In the genomic region with DNA sequence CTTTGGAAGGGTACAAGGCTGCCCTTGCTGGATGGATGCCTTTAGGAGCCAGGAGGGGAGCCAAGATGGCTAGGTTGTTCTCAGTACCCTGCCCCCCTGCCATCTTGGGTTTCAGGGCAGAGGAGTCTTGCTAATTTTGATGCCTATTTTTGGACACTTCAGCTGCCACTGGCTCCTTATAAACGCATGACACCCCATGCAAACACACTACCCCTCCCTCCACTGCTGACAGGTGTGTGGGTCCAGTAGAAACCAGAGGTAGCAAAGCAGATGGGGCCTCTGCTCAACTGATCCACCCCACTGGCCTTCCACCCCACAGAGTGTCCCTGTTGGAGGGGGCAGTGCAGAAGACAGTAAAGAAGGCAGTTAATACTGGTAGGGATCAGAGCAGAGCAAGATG, we compare ENCODE assay signal across 23 mouse cellular contexts. TPM values are rescaled to one million over a fixed set of nuclear protein-coding genes. Genes with fewer than 3 reads are reported as not detected.
A peak's percentile ranks its signal among the peaks of the same experiment; 100 is the strongest.
DNase-seq lines count a peak whose midpoint lies in the region; ATAC-seq and TF ChIP-seq lines count a peak whose summit lies in the region.
"Had no signal": no experiment of that assay in that cellular context is flagged by ENCODE, and none has a peak within 500 bp of the region (broad histone marks: within the 10 kb centered on the region; RNA-seq: fewer than 3 reads in every experiment).

No protein-coding gene starts in this region.

- no peak for DNase-seq in heart, adult 8-10 months (ENCODE audit: low spot score)
- DNase-seq in kidney, adult 8-10 months, result no peak
- DNase-seq in gastrocnemius, postnatal 10 days, result peak; percentile 66
- no peak for DNase-seq in thymus, adult 2 months
- DNase-seq in frontal cortex, postnatal 36 days (ENCODE audit: low spot score in 2 of 2), result no peak
- DNase-seq: adrenal gland, postnatal 25 days; cerebellum, adult 18-20 months; kidney, postnatal 10 days; layer of hippocampus, adult 9-11 months; lung, adult 2 months; lung, postnatal 36 days; thymus, postnatal 25 days had no signal

- peaks cover 24% of the 10 kb centered on the region for H3K4me1 ChIP-seq in heart, embryonic 12.5 days (replicated peaks)
- peaks cover 32% of the 10 kb centered on the region for H3K4me1 ChIP-seq in kidney, embryonic 15.5 days
- no peaks in the 10 kb centered on the region for H3K4me1 ChIP-seq in thymus, adult 2 months (replicated peaks; ENCODE audit: control insufficient read depth, insufficient read depth, low read length)
- H3K4me1 ChIP-seq: forebrain, embryonic 12.5 days; neural tube, embryonic 13.5 days had no signal

- H3K9ac ChIP-seq in heart, embryonic 12.5 days, result no peak overlapping the region; the same call in 1 of the 2 replicates
- no peak overlapping the region; the same call in 1 of the 2 replicates for H3K9ac ChIP-seq in kidney, embryonic 15.5 days
- H3K9ac ChIP-seq: forebrain, embryonic 12.5 days; hindbrain, embryonic 14.5 days; intestine, embryonic 15.5 days; neural tube, embryonic 13.5 days had no signal

- no peak overlapping the region for H3K4me3 ChIP-seq in heart, embryonic 12.5 days
- H3K4me3 ChIP-seq in kidney, embryonic 15.5 days (replicated peaks), result no peak overlapping the region
- H3K4me3 ChIP-seq in myocyte, result peak overlapping the region; percentile 32
- no peak overlapping the region for H3K4me3 ChIP-seq in thymus, adult 2 months (ENCODE audit: control insufficient read depth, insufficient read depth, low read length)
- H3K4me3 ChIP-seq: forebrain, embryonic 12.5 days; intestine, embryonic 15.5 days; midbrain, embryonic 10.5 days; neural tube, embryonic 13.5 days had no signal

- ATAC-seq in heart, embryonic 12.5 days (ENCODE audit: insufficient number of reproducible peaks, low FRiP score), result no peak
- ATAC-seq in kidney, embryonic 15.5 days (replicated peaks; ENCODE audit: low FRiP score), result no peak
- ATAC-seq: activated CD4-positive, CD25-positive, alpha-beta regulatory T cell, adult 4 months; intestine, embryonic 15.5 days; Patski had no signal

- no peak overlapping the region for H3K4me2 ChIP-seq in heart, embryonic 12.5 days
- no peak overlapping the region for H3K4me2 ChIP-seq in kidney, embryonic 15.5 days
- H3K4me2 ChIP-seq in myocyte (ENCODE audit: low read depth), result peak overlapping the region; percentile 88
- H3K4me2 ChIP-seq: forebrain, embryonic 12.5 days; hindbrain, embryonic 14.5 days; intestine, embryonic 15.5 days; liver, embryonic 11.5 days; neural tube, embryonic 13.5 days had no signal

- peak; percentile 57 for TF ChIP-seq POLR2A in myocyte (IDR thresholded peaks at IDR 0.05; ENCODE audit: insufficient read length, low read depth)
- no peak for TF ChIP-seq POLR2A in thymus, adult 2 months (IDR thresholded peaks at IDR 0.05; ENCODE audit: control insufficient read depth, extremely low read depth, insufficient read depth, low read length, poor library complexity)

- WGBS in heart, embryonic 12.5 days, result 68% methylated on average over 1 of the region's 1 CpGs
- 81% methylated on average over 1 of the region's 1 CpGs for WGBS in kidney, embryonic 15.5 days
- 59% methylated on average over 1 of the region's 1 CpGs for WGBS in thymus, adult 2 months

- H3K9me3 ChIP-seq in heart, embryonic 12.5 days (replicated peaks), result no peaks in the 10 kb centered on the region
- H3K9me3 ChIP-seq in kidney, embryonic 15.5 days (replicated peaks), result no peaks in the 10 kb centered on the region
- H3K9me3 ChIP-seq: forebrain, embryonic 12.5 days; intestine, embryonic 15.5 days; midbrain, embryonic 10.5 days; neural tube, embryonic 13.5 days had no signal

- TF ChIP-seq CTCF in thymus, adult 2 months (IDR thresholded peaks at IDR 0.05; ENCODE audit: borderline replicate concordance, control insufficient read depth, extremely low read depth, insufficient read depth, low read length, poor library complexity), result no peak

- H3ac ChIP-seq in myocyte (ENCODE audit: control insufficient read depth, insufficient read length), result no peak overlapping the region

- 0 out of 2 replicates have a peak, but pooled peaks cover 6% of the 10 kb centered on the region for H3K36me3 ChIP-seq in heart, embryonic 12.5 days
- H3K36me3 ChIP-seq in kidney, embryonic 15.5 days, result peaks cover 10% of the 10 kb centered on the region; the same call in 1 of the 2 replicates
- H3K36me3 ChIP-seq in myocyte (ENCODE audit: control insufficient read depth, insufficient read depth), result peaks cover 19% of the 10 kb centered on the region
- H3K36me3 ChIP-seq in thymus, adult 2 months (ENCODE audit: control insufficient read depth, insufficient read depth, low read length), result no peaks in the 10 kb centered on the region
- H3K36me3 ChIP-seq: forebrain, embryonic 12.5 days; intestine, embryonic 15.5 days; midbrain, embryonic 10.5 days; neural tube, embryonic 13.5 days had no signal

- H3K27me3 ChIP-seq in heart, embryonic 12.5 days (replicated peaks), result no peaks in the 10 kb centered on the region
- no peaks in the 10 kb centered on the region for H3K27me3 ChIP-seq in kidney, embryonic 15.5 days
- H3K27me3 ChIP-seq in myocyte (ENCODE audit: control insufficient read depth, insufficient read depth, insufficient read length), result no peaks in the 10 kb centered on the region
- no peaks in the 10 kb centered on the region for H3K27me3 ChIP-seq in thymus, adult 2 months (ENCODE audit: control insufficient read depth, insufficient read depth, low read length)
- H3K27me3 ChIP-seq: forebrain, embryonic 12.5 days; intestine, embryonic 15.5 days; Patski had no signal

- H3K27ac ChIP-seq in heart, embryonic 12.5 days (ENCODE audit: poor library complexity, severe bottlenecking), result peak overlapping the region; percentile 53
- peak overlapping the region; percentile 49; the same call in 1 of the 2 replicates for H3K27ac ChIP-seq in kidney, embryonic 15.5 days
- H3K27ac ChIP-seq in thymus, adult 2 months (ENCODE audit: control insufficient read depth, insufficient read depth, low read length), result no peak overlapping the region
- H3K27ac ChIP-seq: forebrain, embryonic 12.5 days; hindbrain, embryonic 14.5 days; neural tube, embryonic 13.5 days had no signal

- H3K79me2 ChIP-seq in myocyte (ENCODE audit: control insufficient read depth, insufficient read depth), result peaks cover 10% of the 10 kb centered on the region

TF ChIP-seq in myocyte, 11 proteins besides CTCF, POLR2A, EP300 and RAD21:
- TF ChIP-seq CEBPB (IDR thresholded peaks at IDR 0.05; ENCODE audit: insufficient read depth, poor library complexity, severe bottlenecking) (no peak), E2F4 (IDR thresholded peaks at IDR 0.05; ENCODE audit: insufficient read depth) (no peak), POLR2AphosphoS2 (IDR thresholded peaks at IDR 0.05; ENCODE audit: insufficient read length, low read depth) (peak; percentile 75), SRF (IDR thresholded peaks at IDR 0.05; ENCODE audit: control insufficient read depth, insufficient read length, low read depth) (peak; percentile 70), MYOD1 (IDR thresholded peaks at IDR 0.05; ENCODE audit: control insufficient read depth in 1 of 3, insufficient read length in 2 of 3, low read depth in 2 of 3) (peak; percentile 95 to 97 (median 97)), MYOG (IDR thresholded peaks at IDR 0.05; ENCODE audit: control insufficient read depth in 1 of 3, insufficient read depth in 1 of 3, insufficient read length in 2 of 3, low read depth in 2 of 3) (peak; percentile 89 to 99 (median 98)), TCF3 (IDR thresholded peaks at IDR 0.05; ENCODE audit: insufficient read length, low read depth) (peak; percentile 37), REST (IDR thresholded peaks at IDR 0.05; ENCODE audit: insufficient read depth, insufficient read length) (no peak), TCF12 (IDR thresholded peaks at IDR 0.05; ENCODE audit: insufficient read depth, poor library complexity, severe bottlenecking) (peak; percentile 95), MAX (IDR thresholded peaks at IDR 0.05; ENCODE audit: low read depth) (no peak), USF1 (IDR thresholded peaks at IDR 0.05; ENCODE audit: low read depth) (no peak)

RNA-seq across cellular contexts. Expression of gene Tnnt3, which starts 1.4 kb away (rescaled TPM):
- 6.4 and 9.3 TPM in 2 replicates for polyA plus RNA-seq in heart, embryonic 12.5 days (2016; fragmentation: Nextera tagmentation; extraction: Ambion mirVana)
- 10 to 100 TPM in 1 of 4 experiments, 1 to 10 TPM in 3; 7.6 to 13.6 (median 9.6) TPM for total RNA-seq in heart, adult 8-10 months (2022)
- polyA plus RNA-seq in kidney, embryonic 15.5 days (2015; fragmentation: Nextera tagmentation; extraction: Ambion mirVana), result 23.5 and 46.2 TPM in 2 replicates
- total RNA-seq in gastrocnemius, postnatal 10 days (2021), result over 10,000 TPM; 17,146 to 18,824 TPM
- 2,107 TPM for polyA plus RNA-seq in myocyte (2012; fragmentation: generic; extraction: Trizol)
- polyA plus RNA-seq in thymus, adult 2 months (2012; rRNA removed), result 1.1 and 2.2 TPM in 2 replicates
- total RNA-seq: adrenal gland, postnatal 25 days had no signal

RNA-seq across cellular contexts. Expression of gene Mrpl23, which starts 32.5 kb away (rescaled TPM):
- 12.0 and 15.2 TPM in 2 replicates for polyA plus RNA-seq in heart, embryonic 12.5 days (2016; fragmentation: Nextera tagmentation; extraction: Ambion mirVana)
- total RNA-seq in heart, adult 8-10 months (2022), result 10 to 100 TPM in 2 of 4 experiments, 1 to 10 TPM in 1, under 1 TPM in 1; 0.90 to 35.4 (median 16.1) TPM
- 25.8 and 26.8 TPM in 2 replicates for polyA plus RNA-seq in kidney, embryonic 15.5 days (2015; fragmentation: Nextera tagmentation; extraction: Ambion mirVana)
- 1 to 10 TPM; 6.4 to 7.2 TPM for total RNA-seq in gastrocnemius, postnatal 10 days (2021)
- polyA plus RNA-seq in myocyte (2012; fragmentation: generic; extraction: Trizol), result 73.3 TPM
- polyA plus RNA-seq in thymus, adult 2 months (2012; rRNA removed), result 16.7 and 21.3 TPM in 2 replicates

RNA-seq across cellular contexts. Expression of gene Lsp1, which starts 39.4 kb away (rescaled TPM):
- 33.4 and 38.4 TPM in 2 replicates for polyA plus RNA-seq in heart, embryonic 12.5 days (2016; fragmentation: Nextera tagmentation; extraction: Ambion mirVana)
- 10 to 100 TPM; 24.0 to 40.3 (median 31.7) TPM for total RNA-seq in heart, adult 8-10 months (2022)
- polyA plus RNA-seq in kidney, embryonic 15.5 days (2015; fragmentation: Nextera tagmentation; extraction: Ambion mirVana), result 115 and 139 TPM in 2 replicates
- total RNA-seq in gastrocnemius, postnatal 10 days (2021), result 10 to 100 TPM; 14.4 to 24.4 TPM
- polyA plus RNA-seq in myocyte (2012; fragmentation: generic; extraction: Trizol), result 298 TPM
- polyA plus RNA-seq in thymus, adult 2 months (2012; rRNA removed), result 507 and 626 TPM in 2 replicates

RNA-seq across cellular contexts. Expression of gene Tnni2, which starts 58.4 kb away (rescaled TPM):
- polyA plus RNA-seq in heart, embryonic 12.5 days (2016; fragmentation: Nextera tagmentation; extraction: Ambion mirVana), result 50.6 and 53.5 TPM in 2 replicates
- total RNA-seq in heart, adult 8-10 months (2022), result 1 to 10 TPM; 5.1 to 10.0 (median 7.8) TPM
- polyA plus RNA-seq in kidney, embryonic 15.5 days (2015; fragmentation: Nextera tagmentation; extraction: Ambion mirVana), result 19.0 and 45.8 TPM in 2 replicates
- over 10,000 TPM; 11,296 to 12,937 TPM for total RNA-seq in gastrocnemius, postnatal 10 days (2021)
- polyA plus RNA-seq in myocyte (2012; fragmentation: generic; extraction: Trizol), result 3,238 TPM
- polyA plus RNA-seq in thymus, adult 2 months (2012; rRNA removed), result 3.2 and 4.3 TPM in 2 replicates
- total RNA-seq: adrenal gland, postnatal 25 days had no signal
- polyA plus RNA-seq: activated CD4-positive, CD25-positive, alpha-beta regulatory T cell, adult 4 months had no signal

Comparison
In these comparisons a context has a peak if more than half of its experiments do, and no peak if none do; other contexts are left out.
1. RNA of gene Tnnt3, which starts 1.4 kb away (polyA plus RNA-seq): 2,107 TPM in myocyte (single experiment); 23.5 to 46.2 TPM in kidney, embryonic 15.5 days, 6.4 to 9.3 TPM in heart, embryonic 12.5 days and 1.1 to 2.2 TPM in thymus, adult 2 months; every median in the first group is over 10 times any median in the second.